Mouse (Mus musculus) spleen, adult 2 months (tissue): Measurements from ENCODE around the gene C1ql1.

Experiments used
- CTCF ChIP-seq: fragments of 200-500 bp; IDR thresholded peaks from 2 replicates; pipeline ENCODE4 v1.5.1; 2011; ENCODE audit warnings: mild to moderate bottlenecking, inconsistent platforms; ENCODE audit not compliant: insufficient read depth, insufficient read length, insufficient replicate concordance; ENCODE audit errors: extremely low read depth
- POLR2A ChIP-seq: fragments of 200-500 bp; IDR thresholded peaks from 2 replicates; pipeline ENCODE4 v1.6.1; 2011; ENCODE audit warnings: low read depth, low read length, inconsistent platforms

DNA sequence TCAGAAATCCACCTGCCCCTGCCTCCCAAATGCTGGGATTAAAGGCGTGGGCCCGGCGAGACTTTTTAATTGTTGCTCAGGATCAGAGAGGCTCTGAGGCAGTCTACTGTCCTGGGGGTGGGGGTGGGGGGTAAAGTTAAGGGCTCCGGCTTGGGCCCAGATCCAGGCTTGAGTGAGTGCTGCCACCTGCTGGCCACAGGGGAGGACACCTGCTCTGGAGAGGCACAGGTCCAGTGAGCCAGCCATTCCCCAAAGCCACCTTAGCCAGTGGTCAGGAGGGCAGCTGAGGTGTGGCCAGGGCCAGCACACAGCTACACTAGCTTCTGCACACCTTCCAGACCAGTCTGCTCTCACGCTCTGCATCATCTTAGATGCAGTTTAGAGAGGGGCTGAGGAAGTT is 46.5 kb upstream of the C1ql1 start:
- TF ChIP-seq CTCF (peak; percentile 86), POLR2A (no peak)
